Mouse (Mus musculus) adrenal gland, postnatal 14 days (tissue): ENCODE data around the gene Hdac11. TPM values are rescaled to one million over a fixed set of nuclear protein-coding genes. Genes with fewer than 3 reads are reported as not detected.

ENCODE experiments used
- DNase-seq: peaks from one replicate; pipeline ENCODE4 v3.0.0; 2021; ENCODE audit warnings: mixed read lengths
- total RNA-seq: library from RNA; stranded (reverse); gene quantifications from 2 replicates; pipeline ENCODE4 v1.2.3, GENCODE M21; 2021

Gene Hdac11
- total RNA-seq, 1 experiment from 2014 or later, result 7.4 TPM

- no peak for DNase-seq
Measured at GRCm38 (mm10) chr6:91137343-91137956, 19.0 kb upstream of the Hdac11 start.

GRCm38 (mm10) chr6:91139846-91140245 lies 16.6 kb upstream of the Hdac11 start:
- DNase-seq, result peak; percentile 87

GRCm38 (mm10) chr6:91145056-91145455 lies 11.4 kb upstream of the Hdac11 start:
- no peak for DNase-seq

- peak; percentile 32 for DNase-seq
Measured at GRCm38 (mm10) chr6:91145572-91145971, 10.9 kb upstream of the Hdac11 start.

GRCm38 (mm10) chr6:91146443-91147151 lies 9.9 kb upstream of the Hdac11 start:
- no peak for DNase-seq

- no peak for DNase-seq
Measured at GRCm38 (mm10) chr6:91147152-91147770, 9.2 kb upstream of the Hdac11 start.

- DNase-seq, result no peak
Measured at GRCm38 (mm10) chr6:91152892-91153548, 3.4 kb upstream of the Hdac11 start.

GRCm38 (mm10) chr6:91153549-91154064 lies 2.9 kb upstream of the Hdac11 start:
- DNase-seq, result peak; percentile 35

GRCm38 (mm10) chr6:91154685-91155084 lies 1.8 kb upstream of the Hdac11 start:
- DNase-seq, result no peak

GRCm38 (mm10) chr6:91155286-91155685 lies 1.2 kb upstream of the Hdac11 start:
- DNase-seq, result no peak

- DNase-seq, result no peak
Measured at GRCm38 (mm10) chr6:91156062-91156461, 403 bp upstream of the Hdac11 start.

GRCm38 (mm10) chr6:91157237-91157570 lies 739 bp downstream of the Hdac11 start:
- DNase-seq, result no peak

GRCm38 (mm10) chr6:91159047-91159446 lies 2.6 kb downstream of the Hdac11 start:
- no peak for DNase-seq

GRCm38 (mm10) chr6:91160399-91160798 lies 3.9 kb downstream of the Hdac11 start:
- DNase-seq, result peak; percentile 77

GRCm38 (mm10) chr6:91160976-91161375 lies 4.5 kb downstream of the Hdac11 start:
- DNase-seq, result no peak

GRCm38 (mm10) chr6:91161506-91162235 lies 5.2 kb downstream of the Hdac11 start:
- DNase-seq, result no peak

GRCm38 (mm10) chr6:91162314-91162713 lies 5.8 kb downstream of the Hdac11 start:
- no peak for DNase-seq

GRCm38 (mm10) chr6:91163195-91163911 lies 6.9 kb downstream of the Hdac11 start:
- DNase-seq, result no peak

GRCm38 (mm10) chr6:91164584-91164983 lies 8.1 kb downstream of the Hdac11 start:
- DNase-seq, result no peak

- DNase-seq, result peak; percentile 78
Measured at GRCm38 (mm10) chr6:91165210-91165609, 8.7 kb downstream of the Hdac11 start.

- DNase-seq, result no peak
Measured at GRCm38 (mm10) chr6:91167828-91168227, 11.4 kb downstream of the Hdac11 start.
